Mouse (Mus musculus): ENCODE data around the gene Wwox. TPM values are rescaled to one million over a fixed set of nuclear protein-coding genes. Genes with fewer than 3 reads are reported as not detected.

The Wwox gene
- polyA plus RNA-seq, 1 experiment from 2014 or later = 8.9 TPM

- Histone ChIP-seq H3K4me3 (ENCODE audit: low read depth, low read length) (no peak overlapping the region), H3K9ac (ENCODE audit: low read length) (no peak overlapping the region), H3K4me2 (ENCODE audit: low read length) (no peak overlapping the region), H3K27me3 (replicated peaks; ENCODE audit: control insufficient read depth, insufficient read depth, low read length) (no peaks in the 10 kb centered on the region), H3K4me1 (ENCODE audit: control insufficient read depth, insufficient read depth, low read length) (no peaks in the 10 kb centered on the region), H3K27ac (ENCODE audit: low read depth, low read length) (no peak overlapping the region), H3K36me3 (ENCODE audit: control insufficient read depth, insufficient read depth, low read length) (no peaks in the 10 kb centered on the region), H3K9me3 (replicated peaks; ENCODE audit: control insufficient read depth, low read length) (no peaks in the 10 kb centered on the region)
- peak; percentile 62 for DNase-seq (ENCODE audit: low spot score)
- no peak for ATAC-seq
- 12% methylated on average over 3 of the region's 3 CpGs for WGBS
Measured at GRCm38 (mm10) chr8:114541132-114541531, 101.7 kb downstream of the Wwox start.

GRCm38 (mm10) chr8:114548360-114548759 lies 108.9 kb downstream of the Wwox start:
- no peak overlapping the region for H3K27ac ChIP-seq (ENCODE audit: low read depth, low read length)
- H3K27me3 ChIP-seq (replicated peaks; ENCODE audit: control insufficient read depth, insufficient read depth, low read length) = no peaks in the 10 kb centered on the region
- DNase-seq (ENCODE audit: low spot score) (no peak), ATAC-seq (no peak)
- H3K4me1 ChIP-seq (ENCODE audit: control insufficient read depth, insufficient read depth, low read length) = no peaks in the 10 kb centered on the region
- H3K4me2 ChIP-seq (ENCODE audit: low read length) = no peak overlapping the region
- no peak overlapping the region for H3K4me3 ChIP-seq (ENCODE audit: low read depth, low read length)
- no peak overlapping the region for H3K9ac ChIP-seq (ENCODE audit: low read length)
- no peaks in the 10 kb centered on the region for H3K9me3 ChIP-seq (replicated peaks; ENCODE audit: control insufficient read depth, low read length)
- no peaks in the 10 kb centered on the region for H3K36me3 ChIP-seq (ENCODE audit: control insufficient read depth, insufficient read depth, low read length)
- 82% methylated on average over 8 of the region's 8 CpGs for WGBS

- no peaks in the 10 kb centered on the region for H3K9me3 ChIP-seq (replicated peaks; ENCODE audit: control insufficient read depth, low read length)
- WGBS = 81% methylated on average over 6 of the region's 6 CpGs
- ATAC-seq (no peak), DNase-seq (ENCODE audit: low spot score) (no peak)
- H3K27ac ChIP-seq (ENCODE audit: low read depth, low read length) = no peak overlapping the region
- no peaks in the 10 kb centered on the region for H3K4me1 ChIP-seq (ENCODE audit: control insufficient read depth, insufficient read depth, low read length)
- no peaks in the 10 kb centered on the region for H3K27me3 ChIP-seq (replicated peaks; ENCODE audit: control insufficient read depth, insufficient read depth, low read length)
- no peak overlapping the region for H3K4me3 ChIP-seq (ENCODE audit: low read depth, low read length)
- no peak overlapping the region for H3K9ac ChIP-seq (ENCODE audit: low read length)
- no peak overlapping the region for H3K4me2 ChIP-seq (ENCODE audit: low read length)
- no peaks in the 10 kb centered on the region for H3K36me3 ChIP-seq (ENCODE audit: control insufficient read depth, insufficient read depth, low read length)
Measured at GRCm38 (mm10) chr8:114548837-114549236, 109.4 kb downstream of the Wwox start.

GRCm38 (mm10) chr8:114550029-114550428 lies 110.6 kb downstream of the Wwox start:
- no peaks in the 10 kb centered on the region for H3K36me3 ChIP-seq (ENCODE audit: control insufficient read depth, insufficient read depth, low read length)

GRCm38 (mm10) chr8:114552606-114553005 lies 113.2 kb downstream of the Wwox start:
- Histone ChIP-seq H3K9ac (ENCODE audit: low read length) (no peak overlapping the region), H3K27me3 (replicated peaks; ENCODE audit: control insufficient read depth, insufficient read depth, low read length) (no peaks in the 10 kb centered on the region), H3K4me2 (ENCODE audit: low read length) (no peak overlapping the region), H3K27ac (ENCODE audit: low read depth, low read length) (no peak overlapping the region), H3K4me1 (ENCODE audit: control insufficient read depth, insufficient read depth, low read length) (no peaks in the 10 kb centered on the region), H3K4me3 (ENCODE audit: low read depth, low read length) (no peak overlapping the region), H3K9me3 (replicated peaks; ENCODE audit: control insufficient read depth, low read length) (no peaks in the 10 kb centered on the region), H3K36me3 (ENCODE audit: control insufficient read depth, insufficient read depth, low read length) (no peaks in the 10 kb centered on the region)
- DNase-seq (ENCODE audit: low spot score) (no peak), ATAC-seq (no peak)
- WGBS = 72% methylated on average over 3 of the region's 3 CpGs

More at GRCm38 (mm10) chr8:114550029-114550428, 110.6 kb downstream of the Wwox start:
- Histone ChIP-seq H3K27ac (ENCODE audit: low read depth, low read length) (no peak overlapping the region), H3K9ac (ENCODE audit: low read length) (no peak overlapping the region), H3K4me2 (ENCODE audit: low read length) (no peak overlapping the region), H3K4me1 (ENCODE audit: control insufficient read depth, insufficient read depth, low read length) (no peaks in the 10 kb centered on the region), H3K9me3 (replicated peaks; ENCODE audit: control insufficient read depth, low read length) (no peaks in the 10 kb centered on the region), H3K4me3 (ENCODE audit: low read depth, low read length) (no peak overlapping the region), H3K27me3 (replicated peaks; ENCODE audit: control insufficient read depth, insufficient read depth, low read length) (no peaks in the 10 kb centered on the region)
- DNase-seq (ENCODE audit: low spot score) = no peak
- WGBS = 66% methylated on average over 7 of the region's 7 CpGs
- ATAC-seq = no peak

GRCm38 (mm10) chr8:114554966-114555365 lies 115.5 kb downstream of the Wwox start:
- H3K27ac ChIP-seq (ENCODE audit: low read depth, low read length) = no peak overlapping the region
- ATAC-seq = no peak
- WGBS = 72% methylated on average over 15 of the region's 15 CpGs

GRCm38 (mm10) chr8:114555491-114556202 lies 116.2 kb downstream of the Wwox start:
- no peak overlapping the region for H3K4me2 ChIP-seq (ENCODE audit: low read length)
- no peaks in the 10 kb centered on the region for H3K4me1 ChIP-seq (ENCODE audit: control insufficient read depth, insufficient read depth, low read length)
- no peaks in the 10 kb centered on the region for H3K36me3 ChIP-seq (ENCODE audit: control insufficient read depth, insufficient read depth, low read length)
- no peak overlapping the region for H3K4me3 ChIP-seq (ENCODE audit: low read depth, low read length)
- ATAC-seq = no peak
- DNase-seq (ENCODE audit: low spot score) = no peak
- no peak overlapping the region for H3K27ac ChIP-seq (ENCODE audit: low read depth, low read length)
- WGBS = 76% methylated on average over 6 of the region's 6 CpGs
- no peak overlapping the region for H3K9ac ChIP-seq (ENCODE audit: low read length)
- H3K27me3 ChIP-seq (replicated peaks; ENCODE audit: control insufficient read depth, insufficient read depth, low read length) = no peaks in the 10 kb centered on the region
- H3K9me3 ChIP-seq (replicated peaks; ENCODE audit: control insufficient read depth, low read length) = no peaks in the 10 kb centered on the region

More at GRCm38 (mm10) chr8:114554966-114555365, 115.5 kb downstream of the Wwox start:
- H3K4me1 ChIP-seq (ENCODE audit: control insufficient read depth, insufficient read depth, low read length) = no peaks in the 10 kb centered on the region
- no peaks in the 10 kb centered on the region for H3K9me3 ChIP-seq (replicated peaks; ENCODE audit: control insufficient read depth, low read length)
- H3K9ac ChIP-seq (ENCODE audit: low read length) = no peak overlapping the region
- no peaks in the 10 kb centered on the region for H3K27me3 ChIP-seq (replicated peaks; ENCODE audit: control insufficient read depth, insufficient read depth, low read length)
- DNase-seq (ENCODE audit: low spot score) = peak; percentile 10
- no peak overlapping the region for H3K4me3 ChIP-seq (ENCODE audit: low read depth, low read length)
- H3K36me3 ChIP-seq (ENCODE audit: control insufficient read depth, insufficient read depth, low read length) = no peaks in the 10 kb centered on the region
- no peak overlapping the region for H3K4me2 ChIP-seq (ENCODE audit: low read length)

- H3K9ac ChIP-seq (ENCODE audit: low read length) = no peak overlapping the region
- H3K4me2 ChIP-seq (ENCODE audit: low read length) = no peak overlapping the region
- H3K9me3 ChIP-seq (replicated peaks; ENCODE audit: control insufficient read depth, low read length) = no peaks in the 10 kb centered on the region
- 88% methylated on average over 8 of the region's 8 CpGs for WGBS
- no peaks in the 10 kb centered on the region for H3K4me1 ChIP-seq (ENCODE audit: control insufficient read depth, insufficient read depth, low read length)
- no peaks in the 10 kb centered on the region for H3K36me3 ChIP-seq (ENCODE audit: control insufficient read depth, insufficient read depth, low read length)
- H3K27me3 ChIP-seq (replicated peaks; ENCODE audit: control insufficient read depth, insufficient read depth, low read length) = no peaks in the 10 kb centered on the region
- DNase-seq (ENCODE audit: low spot score) (no peak), ATAC-seq (no peak)
- no peak overlapping the region for H3K27ac ChIP-seq (ENCODE audit: low read depth, low read length)
- H3K4me3 ChIP-seq (ENCODE audit: low read depth, low read length) = no peak overlapping the region
Measured at GRCm38 (mm10) chr8:114561191-114561590, 121.7 kb downstream of the Wwox start.

- Histone ChIP-seq H3K36me3 (ENCODE audit: control insufficient read depth, insufficient read depth, low read length) (no peaks in the 10 kb centered on the region), H3K4me1 (ENCODE audit: control insufficient read depth, insufficient read depth, low read length) (no peaks in the 10 kb centered on the region), H3K4me2 (ENCODE audit: low read length) (no peak overlapping the region), H3K9ac (ENCODE audit: low read length) (no peak overlapping the region), H3K4me3 (ENCODE audit: low read depth, low read length) (no peak overlapping the region), H3K27me3 (replicated peaks; ENCODE audit: control insufficient read depth, insufficient read depth, low read length) (no peaks in the 10 kb centered on the region), H3K9me3 (replicated peaks; ENCODE audit: control insufficient read depth, low read length) (no peaks in the 10 kb centered on the region), H3K27ac (ENCODE audit: low read depth, low read length) (no peak overlapping the region)
- WGBS = 78% methylated on average over 13 of the region's 13 CpGs
- DNase-seq (ENCODE audit: low spot score) (no peak), ATAC-seq (no peak)
Measured at GRCm38 (mm10) chr8:114562486-114562885, 123.0 kb downstream of the Wwox start.
